Mouse (Mus musculus): ENCODE data around the gene Rasl12. TPM values are rescaled to one million over a fixed set of nuclear protein-coding genes. Genes with fewer than 3 reads are reported as not detected.

Gene Rasl12
- total RNA-seq, 2 experiments from 2014 or later = not detected

GRCm38 (mm10) chr9:65434140-65434539, 35.8 kb downstream of the Rasl12 start:
- ATAC-seq (replicated peaks; ENCODE audit: low FRiP score, poor library complexity, severe bottlenecking) = peak; percentile 68

GRCm38 (mm10) chr9:65435211-65435610, 36.9 kb downstream of the Rasl12 start:
- ATAC-seq (replicated peaks; ENCODE audit: low FRiP score, poor library complexity, severe bottlenecking) = no peak

GRCm38 (mm10) chr9:65435671-65436301, 37.5 kb downstream of the Rasl12 start, which contains the start of gene Mtfmt:
Mtfmt (plus strand) TSS chr9:65435782.
- peak; percentile 96 for ATAC-seq (replicated peaks; ENCODE audit: low FRiP score, poor library complexity, severe bottlenecking)

- no peak for ATAC-seq (replicated peaks; ENCODE audit: low FRiP score, poor library complexity, severe bottlenecking)
These were observed 46.4 kb downstream of the Rasl12 start for GRCm38 (mm10) chr9:65444692-65445091.

GRCm38 (mm10) chr9:65447951-65448350, 49.6 kb downstream of the Rasl12 start:
- ATAC-seq (replicated peaks; ENCODE audit: low FRiP score, poor library complexity, severe bottlenecking) = no peak

GRCm38 (mm10) chr9:65458975-65459374, 60.7 kb downstream of the Rasl12 start:
- no peak for ATAC-seq (replicated peaks; ENCODE audit: low FRiP score, poor library complexity, severe bottlenecking)

GRCm38 (mm10) chr9:65460198-65460597, 61.9 kb downstream of the Rasl12 start:
- ATAC-seq (replicated peaks; ENCODE audit: low FRiP score, poor library complexity, severe bottlenecking) = no peak

GRCm38 (mm10) chr9:65460732-65461442, 62.6 kb downstream of the Rasl12 start, which contains the start of gene Spg21:
Spg21 (plus strand) TSS chr9:65460947.
- peak; percentile 83 for ATAC-seq (replicated peaks; ENCODE audit: low FRiP score, poor library complexity, severe bottlenecking)

GRCm38 (mm10) chr9:65462544-65462943, 64.2 kb downstream of the Rasl12 start:
- no peak for ATAC-seq (replicated peaks; ENCODE audit: low FRiP score, poor library complexity, severe bottlenecking)

GRCm38 (mm10) chr9:65464161-65464560, 65.9 kb downstream of the Rasl12 start:
- ATAC-seq (replicated peaks; ENCODE audit: low FRiP score, poor library complexity, severe bottlenecking) = no peak

Other genes starting within 250 kb of the Rasl12 start
- gene Parp16, start 203.2 kb upstream of the Rasl12 start, total RNA-seq (2015; ENCODE audit: low replicate concordance) = 10.2 and 13.2 TPM in 2 replicates
- 14.5 and 15.3 TPM in 2 replicates for gene Parp16, start 203.2 kb upstream of the Rasl12 start, total RNA-seq (2017; ENCODE audit: low replicate concordance)
- not detected in 2 replicates for gene Cilp, start 133.3 kb upstream of the Rasl12 start, total RNA-seq (2015; ENCODE audit: low replicate concordance)
- gene Cilp, start 133.3 kb upstream of the Rasl12 start, total RNA-seq (2017; ENCODE audit: low replicate concordance) = not detected in 2 replicates
- 16.3 and 20.8 TPM in 2 replicates for gene Clpx, start 104.2 kb upstream of the Rasl12 start, total RNA-seq (2015; ENCODE audit: low replicate concordance)
- gene Clpx, start 104.2 kb upstream of the Rasl12 start, total RNA-seq (2017; ENCODE audit: low replicate concordance) = 34.5 and 43.6 TPM in 2 replicates
- 2.7 and 5.4 TPM in 2 replicates for gene Pdcd7, start 52.4 kb upstream of the Rasl12 start, total RNA-seq (2015; ENCODE audit: low replicate concordance)
- 8.8 and 10.5 TPM in 2 replicates for gene Pdcd7, start 52.4 kb upstream of the Rasl12 start, total RNA-seq (2017; ENCODE audit: low replicate concordance)
- not detected in 2 replicates for gene Ubap1l, start 37.5 kb upstream of the Rasl12 start, total RNA-seq (2015; ENCODE audit: low replicate concordance)
- gene Ubap1l, start 37.5 kb upstream of the Rasl12 start, total RNA-seq (2017; ENCODE audit: low replicate concordance) = not detected in 2 replicates
- gene Kbtbd13, start 6.9 kb upstream of the Rasl12 start, total RNA-seq (2015; ENCODE audit: low replicate concordance) = not detected in 2 replicates
- gene Kbtbd13, start 6.9 kb upstream of the Rasl12 start, total RNA-seq (2017; ENCODE audit: low replicate concordance) = not detected in 2 replicates
- gene Slc51b, start 24.4 kb downstream of the Rasl12 start, total RNA-seq (2015; ENCODE audit: low replicate concordance) = not detected in 2 replicates
- gene Slc51b, start 24.4 kb downstream of the Rasl12 start, total RNA-seq (2017; ENCODE audit: low replicate concordance) = not detected in 2 replicates
- gene Mtfmt, start 37.3 kb downstream of the Rasl12 start, total RNA-seq (2015; ENCODE audit: low replicate concordance) = 2.1 and 4.8 TPM in 2 replicates
- gene Mtfmt, start 37.3 kb downstream of the Rasl12 start, total RNA-seq (2017; ENCODE audit: low replicate concordance) = 1.2 and 2.5 TPM in 2 replicates
- 12.5 and 12.7 TPM in 2 replicates for gene Spg21, start 62.4 kb downstream of the Rasl12 start, total RNA-seq (2015; ENCODE audit: low replicate concordance)
- 10.2 and 14.9 TPM in 2 replicates for gene Spg21, start 62.4 kb downstream of the Rasl12 start, total RNA-seq (2017; ENCODE audit: low replicate concordance)
- gene Ankdd1a, start 121.7 kb downstream of the Rasl12 start, total RNA-seq (2015; ENCODE audit: low replicate concordance) = not detected in 2 replicates
- gene Ankdd1a, start 121.7 kb downstream of the Rasl12 start, total RNA-seq (2017; ENCODE audit: low replicate concordance) = not detected in 2 replicates
- 22.3 and 23.4 TPM in 2 replicates for gene Plekho2, start 181.5 kb downstream of the Rasl12 start, total RNA-seq (2015; ENCODE audit: low replicate concordance)
- 25.3 and 39.0 TPM in 2 replicates for gene Plekho2, start 181.5 kb downstream of the Rasl12 start, total RNA-seq (2017; ENCODE audit: low replicate concordance)
- gene Pif1, start 188.7 kb downstream of the Rasl12 start, total RNA-seq (2015; ENCODE audit: low replicate concordance) = 2.9 and 6.9 TPM in 2 replicates
- gene Pif1, start 188.7 kb downstream of the Rasl12 start, total RNA-seq (2017; ENCODE audit: low replicate concordance) = 6.5 and 19.7 TPM in 2 replicates
- 0.84 TPM in 1 of 2 replicates, not detected in the other for gene Rbpms2, start 231.1 kb downstream of the Rasl12 start, total RNA-seq (2015; ENCODE audit: low replicate concordance)
- 0.17 TPM in 1 of 2 replicates, not detected in the other for gene Rbpms2, start 231.1 kb downstream of the Rasl12 start, total RNA-seq (2017; ENCODE audit: low replicate concordance)